Mouse (Mus musculus): ENCODE measurements around the gene Cdc14a. TPM values are rescaled to one million over a fixed set of nuclear protein-coding genes. Genes with fewer than 3 reads are reported as not detected.

The Cdc14a gene
- polyA plus RNA-seq, 2 experiments = 1.3 to 1.8 TPM

DNA sequence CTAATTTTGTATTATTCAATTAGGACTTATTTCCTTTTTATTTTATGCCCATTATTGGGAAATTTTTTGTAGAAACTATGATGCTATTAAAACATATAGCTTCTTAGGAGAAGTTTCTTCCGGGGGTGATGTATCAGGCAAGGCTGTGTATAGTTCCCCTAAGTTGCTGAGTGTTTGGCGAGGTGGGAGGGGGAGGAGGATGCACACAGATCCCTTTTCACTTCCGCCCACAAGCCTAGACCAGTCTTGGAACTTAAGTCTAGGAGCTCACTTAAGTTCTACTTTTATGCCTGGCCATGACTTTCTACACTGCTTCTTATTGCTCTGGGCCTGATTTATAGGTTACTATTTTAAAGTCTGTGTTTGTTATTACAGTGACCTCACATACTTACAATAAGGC lies 26.9 kb upstream of the Cdc14a start:
- DNase-seq (ENCODE audit: low read depth in 3 of 3, low spot score in 3 of 3) (no peak), ATAC-seq (ENCODE audit: insufficient read depth) (no peak)
- no peak overlapping the region for H3K4me2 ChIP-seq (ENCODE audit: low read depth)
- H3K4me3 ChIP-seq (ENCODE audit: insufficient read depth in 1 of 2, low read depth in 2 of 2, low read length in 2 of 2) = no peak overlapping the region
- H3K27ac ChIP-seq = no peak overlapping the region
- WGBS (ENCODE audit: insufficient replicate concordance) = 33% methylated on average over 3 of the region's 3 CpGs
- H3K36me3 ChIP-seq (replicated peaks; ENCODE audit: control insufficient read depth, insufficient read depth, low read depth) = no peaks in the 10 kb centered on the region
- no peaks in the 10 kb centered on the region for H3K27me3 ChIP-seq (ENCODE audit: control insufficient read depth, insufficient read depth, low read length)
- TF ChIP-seq EP300 (IDR thresholded peaks at IDR 0.05; ENCODE audit: low read depth) = no peak
- no peak for TF ChIP-seq CTCF (IDR thresholded peaks at IDR 0.05; ENCODE audit: low read depth)
- H3K9me3 ChIP-seq (ENCODE audit: control insufficient read depth, low read length) = no peaks in the 10 kb centered on the region
- peaks cover 5 to 9% of the 10 kb centered on the region in 2 experiments for H3K4me1 ChIP-seq (replicated peaks; ENCODE audit: control insufficient read depth in 2 of 2, insufficient read depth in 2 of 2, low read length in 1 of 2)
- no peak overlapping the region for H3K9ac ChIP-seq (replicated peaks)

DNA sequence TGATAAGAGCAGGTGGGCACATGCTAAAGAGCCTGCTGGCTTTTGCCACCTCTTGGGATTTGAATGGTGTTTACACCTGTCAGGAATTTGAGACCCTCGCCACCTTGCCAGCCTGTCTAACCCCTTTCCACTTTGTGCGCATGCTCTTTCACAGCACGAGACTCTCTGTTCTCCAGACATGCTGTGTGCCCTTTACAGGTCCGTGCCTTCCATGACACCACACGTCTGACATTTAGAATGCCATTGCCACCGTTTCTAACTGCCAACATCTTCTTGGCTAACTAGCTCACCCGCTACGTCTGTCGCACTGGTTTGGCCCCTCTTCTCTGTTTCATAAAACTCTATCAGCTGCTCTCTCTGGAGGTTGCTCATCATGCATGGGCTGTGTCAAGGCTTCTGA lies 20.5 kb upstream of the Cdc14a start:
- ATAC-seq (ENCODE audit: insufficient read depth) (no peak), DNase-seq (ENCODE audit: low read depth in 3 of 3, low spot score in 3 of 3) (no peak)
- H3K27me3 ChIP-seq (ENCODE audit: control insufficient read depth, insufficient read depth, low read length) = no peaks in the 10 kb centered on the region
- no peaks in the 10 kb centered on the region for H3K9me3 ChIP-seq (ENCODE audit: control insufficient read depth, low read length)
- no peaks in the 10 kb centered on the region for H3K4me1 ChIP-seq (replicated peaks; ENCODE audit: control insufficient read depth in 2 of 2, insufficient read depth in 2 of 2, low read length in 1 of 2)
- H3K27ac ChIP-seq = no peak overlapping the region
- H3K36me3 ChIP-seq (replicated peaks; ENCODE audit: control insufficient read depth, insufficient read depth, low read depth) = no peaks in the 10 kb centered on the region
- H3K9ac ChIP-seq (replicated peaks) = no peak overlapping the region
- H3K4me2 ChIP-seq (ENCODE audit: low read depth) = no peak overlapping the region
- 80% methylated on average over 9 of the region's 9 CpGs for WGBS (ENCODE audit: insufficient replicate concordance)
- H3K4me3 ChIP-seq (ENCODE audit: insufficient read depth in 1 of 2, low read depth in 2 of 2, low read length in 2 of 2) = no peak overlapping the region
- TF ChIP-seq EP300 (IDR thresholded peaks at IDR 0.05; ENCODE audit: low read depth) (no peak), CTCF (IDR thresholded peaks at IDR 0.05; ENCODE audit: low read depth) (no peak)

DNA sequence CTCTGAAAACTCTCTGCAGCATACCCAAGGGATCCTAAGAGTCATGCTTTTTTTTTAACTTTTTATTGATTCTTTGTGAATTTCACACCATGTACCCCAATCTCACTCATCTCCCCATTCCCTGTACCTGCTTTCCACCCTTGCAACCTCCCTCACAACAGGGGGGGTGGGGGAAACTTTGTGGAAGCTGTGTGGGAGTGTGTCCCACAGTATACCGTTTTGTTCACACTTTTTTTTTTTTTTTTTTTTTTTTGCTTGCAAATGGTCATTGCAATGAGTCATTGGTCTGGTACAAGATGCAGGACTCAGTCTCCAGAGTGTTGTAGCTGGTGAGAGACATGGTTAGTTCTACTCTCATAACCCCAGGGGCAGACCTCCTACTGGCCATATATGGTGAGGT lies 19.0 kb upstream of the Cdc14a start:
- Histone ChIP-seq H3K4me2 (ENCODE audit: low read depth) (no peak overlapping the region), H3K27me3 (ENCODE audit: control insufficient read depth, insufficient read depth, low read length) (no peaks in the 10 kb centered on the region), H3K4me3 (ENCODE audit: insufficient read depth in 1 of 2, low read depth in 2 of 2, low read length in 2 of 2) (no peak overlapping the region), H3K27ac (no peak overlapping the region), H3K9ac (replicated peaks) (no peak overlapping the region), H3K36me3 (replicated peaks; ENCODE audit: control insufficient read depth, insufficient read depth, low read depth) (no peaks in the 10 kb centered on the region), H3K4me1 (replicated peaks; ENCODE audit: control insufficient read depth in 2 of 2, insufficient read depth in 2 of 2, low read length in 1 of 2) (no peaks in the 10 kb centered on the region), H3K9me3 (ENCODE audit: control insufficient read depth, low read length) (no peaks in the 10 kb centered on the region)
- DNase-seq (ENCODE audit: low read depth in 3 of 3, low spot score in 3 of 3) (no peak), ATAC-seq (ENCODE audit: insufficient read depth) (no peak)
- no peak for TF ChIP-seq CTCF (IDR thresholded peaks at IDR 0.05; ENCODE audit: low read depth)
- TF ChIP-seq EP300 (IDR thresholded peaks at IDR 0.05; ENCODE audit: low read depth) = no peak
- 50% methylated on average over 1 of the region's 1 CpGs for WGBS (ENCODE audit: insufficient replicate concordance)

DNA sequence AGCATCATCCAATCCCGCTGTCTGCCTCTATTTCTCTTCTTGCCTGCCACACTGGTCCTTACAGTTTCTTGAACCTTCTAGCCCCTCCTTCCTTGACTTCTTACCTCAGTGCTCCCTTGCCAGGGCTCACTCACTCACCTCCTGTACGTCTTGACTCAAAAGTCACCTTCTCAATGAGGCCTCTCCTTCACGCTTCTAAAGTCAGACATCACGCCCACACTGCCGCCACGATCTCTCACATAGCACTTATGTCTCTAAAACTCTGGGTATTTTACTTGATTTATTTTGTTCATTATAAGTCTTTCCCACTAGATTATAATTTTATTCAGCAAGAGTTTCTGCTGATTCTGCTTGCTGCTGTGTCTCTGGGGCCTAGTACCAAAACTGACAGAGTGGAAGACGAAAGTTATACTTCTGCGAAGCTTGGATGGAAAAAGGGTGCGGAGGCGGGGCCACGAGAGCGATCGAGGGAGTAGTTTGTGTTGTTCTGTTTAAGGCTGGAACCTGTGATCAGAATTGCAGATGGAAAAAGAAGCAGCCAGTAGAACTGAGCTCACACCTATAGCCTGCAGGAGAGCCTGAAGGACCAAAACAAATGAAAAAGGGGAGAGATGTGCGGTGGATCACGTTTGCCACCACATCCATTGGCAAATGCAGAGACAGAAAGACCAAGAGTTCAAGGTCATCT lies 17.8 kb upstream of the Cdc14a start:
- no peak for ATAC-seq (ENCODE audit: insufficient read depth)
- WGBS (ENCODE audit: insufficient replicate concordance) = 82% methylated on average over 15 of the region's 15 CpGs
- Histone ChIP-seq H3K36me3 (replicated peaks; ENCODE audit: control insufficient read depth, insufficient read depth, low read depth) (no peaks in the 10 kb centered on the region), H3K27me3 (ENCODE audit: control insufficient read depth, insufficient read depth, low read length) (no peaks in the 10 kb centered on the region), H3K4me1 (replicated peaks; ENCODE audit: control insufficient read depth in 2 of 2, insufficient read depth in 2 of 2, low read length in 1 of 2) (no peaks in the 10 kb centered on the region), H3K9ac (replicated peaks) (no peak overlapping the region), H3K9me3 (ENCODE audit: control insufficient read depth, low read length) (no peaks in the 10 kb centered on the region), H3K4me2 (ENCODE audit: low read depth) (no peak overlapping the region), H3K4me3 (ENCODE audit: insufficient read depth in 1 of 2, low read depth in 2 of 2, low read length in 2 of 2) (no peak overlapping the region), H3K27ac (no peak overlapping the region)
- TF ChIP-seq CTCF (IDR thresholded peaks at IDR 0.05; ENCODE audit: low read depth) (no peak), EP300 (IDR thresholded peaks at IDR 0.05; ENCODE audit: low read depth) (no peak)
- DNase-seq (ENCODE audit: low read depth in 3 of 3, low spot score in 3 of 3) = no peak

DNA sequence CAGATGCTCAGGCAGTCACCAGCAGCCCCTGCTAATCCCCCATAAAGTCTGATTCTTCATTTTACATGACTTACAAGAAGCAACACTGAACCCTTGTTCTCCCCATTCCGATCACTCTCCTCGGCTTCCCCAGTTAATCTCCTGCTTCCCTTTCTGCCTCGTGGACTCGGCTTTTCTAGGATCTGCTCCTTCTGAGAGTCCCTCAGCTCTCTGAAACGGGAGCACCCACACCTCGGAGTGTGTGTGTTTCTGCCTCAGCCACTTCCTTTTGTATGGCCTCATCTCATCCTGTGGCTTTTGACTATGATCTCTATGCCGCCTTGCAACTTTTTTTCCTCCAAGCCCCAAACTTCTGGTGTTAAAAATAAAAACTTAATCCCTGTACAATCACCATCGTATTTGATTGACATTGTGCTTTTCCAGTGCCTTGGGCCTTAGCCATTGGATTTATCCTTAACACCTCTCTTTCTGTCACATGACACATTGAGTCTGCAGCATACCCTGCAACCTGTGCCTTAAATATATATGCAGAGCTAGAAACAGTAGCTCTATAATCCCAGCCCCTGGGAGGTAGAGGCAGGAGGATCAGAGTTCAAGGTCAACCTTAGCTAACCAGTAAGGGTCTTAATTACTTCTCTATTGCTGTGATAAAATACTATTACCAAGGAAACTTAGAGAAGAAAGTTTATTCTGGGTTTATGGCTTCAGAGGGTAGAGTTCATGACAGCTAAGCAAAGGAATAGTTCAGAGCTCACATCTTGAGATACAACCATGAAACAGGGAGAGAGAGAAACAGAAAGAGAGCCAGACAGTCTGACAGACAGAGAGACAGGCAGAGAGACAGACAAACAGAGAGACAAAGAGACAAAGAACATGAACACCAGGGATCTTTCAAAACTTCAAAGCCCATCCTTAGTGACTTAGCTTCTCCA lies 16.5 kb upstream of the Cdc14a start:
- no peak overlapping the region for H3K4me2 ChIP-seq (ENCODE audit: low read depth)
- ATAC-seq (ENCODE audit: insufficient read depth) (no peak), DNase-seq (ENCODE audit: low read depth in 3 of 3, low spot score in 3 of 3) (no peak)
- WGBS (ENCODE audit: insufficient replicate concordance) = 21% methylated on average over 8 of the region's 8 CpGs
- H3K4me3 ChIP-seq (ENCODE audit: insufficient read depth in 1 of 2, low read depth in 2 of 2, low read length in 2 of 2) = no peak overlapping the region
- H3K27ac ChIP-seq = no peak overlapping the region
- H3K27me3 ChIP-seq (ENCODE audit: control insufficient read depth, insufficient read depth, low read length) = no peaks in the 10 kb centered on the region
- no peak overlapping the region for H3K9ac ChIP-seq (replicated peaks)
- H3K36me3 ChIP-seq (replicated peaks; ENCODE audit: control insufficient read depth, insufficient read depth, low read depth) = no peaks in the 10 kb centered on the region
- no peaks in the 10 kb centered on the region; a peak in 1 of 4 replicates for H3K4me1 ChIP-seq (replicated peaks; ENCODE audit: control insufficient read depth in 2 of 2, insufficient read depth in 2 of 2, low read length in 1 of 2)
- TF ChIP-seq CTCF (IDR thresholded peaks at IDR 0.05; ENCODE audit: low read depth) (no peak), EP300 (IDR thresholded peaks at IDR 0.05; ENCODE audit: low read depth) (no peak)
- H3K9me3 ChIP-seq (ENCODE audit: control insufficient read depth, low read length) = no peaks in the 10 kb centered on the region

Measured in liver, embryonic 14.5 days (tissue).